Mouse (Mus musculus) liver, embryonic 14.5 days (tissue): ENCODE measurements at regions not wholly inside any gene's neighbourhood (a gene's known extent, or its start where the extent isn't known, plus 50 kb on each side); places are given as distances from the start of the nearest gene placed in this dataset.

ENCODE experiments used
- ATAC-seq: fragments of 200-750 bp; cut with Nextera tagmentation; 2 replicates; pipeline ENCODE4 v1.8.0; 2017; ENCODE audit warnings: moderate number of reproducible peaks, mild to moderate bottlenecking, moderate library complexity; ENCODE audit not compliant: insufficient read depth
- DNase-seq, 3 experiments: peaks; one replicate each; pipeline ENCODE4 v3.0.0-alpha.2; 2012 to 2013; ENCODE audit warnings: low read depth in 3 of 3, low spot score in 3 of 3
- H3K27ac ChIP-seq: fragments of 300-500 bp; sonication (generic); 2 replicates; pipeline ENCODE4 v1.5.1; 2014; ENCODE audit warnings: moderate library complexity, mild to moderate bottlenecking, control low read depth, inconsistent platforms
- H3K27me3 ChIP-seq: fragments of 300-500 bp; sonication (generic); 2 replicates; pipeline ENCODE4 v1.6.1; 2014; ENCODE audit warnings: mild to moderate bottlenecking, low read length, moderate library complexity; ENCODE audit not compliant: control insufficient read depth, insufficient read depth
- H3K36me3 ChIP-seq: fragments of 300-500 bp; sonication (generic); replicated peaks from 2 replicates; pipeline ENCODE4 v1.6.1; 2014; ENCODE audit warnings: low read depth; ENCODE audit not compliant: control insufficient read depth, insufficient read depth
- H3K4me1 ChIP-seq, 2 experiments: fragments of 200-500 bp in 1 of 2; fragments of 300-500 bp in 1 of 2; sonication (generic) in 1 of 2; replicated peaks; 2 replicates each; pipeline ENCODE4 v1.6.1; 2012 to 2014; ENCODE audit warnings: antibody characterized with exemption in 1 of 2, inconsistent platforms in 1 of 2, low read length in 1 of 2; ENCODE audit not compliant: control insufficient read depth in 2 of 2, insufficient read depth in 2 of 2
- H3K4me2 ChIP-seq: fragments of 300-500 bp; sonication (generic); 2 replicates; pipeline ENCODE4 v1.6.1; 2014; ENCODE audit warnings: low read depth, mild to moderate bottlenecking, control low read depth, moderate library complexity
- H3K4me3 ChIP-seq, 2 experiments: fragments of 200-500 bp in 1 of 2; fragments of 300-500 bp in 1 of 2; sonication (generic) in 1 of 2; 2 replicates each; pipeline ENCODE4 v1.5.1; 2012 to 2014; ENCODE audit warnings: low read depth in 2 of 2, low read length in 2 of 2, mild to moderate bottlenecking in 2 of 2, control low read depth in 1 of 2, inconsistent platforms in 1 of 2, moderate library complexity in 1 of 2; ENCODE audit not compliant: insufficient read depth in 1 of 2
- H3K9ac ChIP-seq: fragments of 300-500 bp; sonication (generic); replicated peaks from 2 replicates; pipeline ENCODE4 v1.6.1; 2014; ENCODE audit warnings: mild to moderate bottlenecking, control low read depth, moderate library complexity
- H3K9me3 ChIP-seq: fragments of 300-500 bp; sonication (generic); 2 replicates; pipeline ENCODE4 v1.6.1; 2016; ENCODE audit warnings: low read length, mixed read lengths; ENCODE audit not compliant: control insufficient read depth
- CTCF ChIP-seq: IDR thresholded peaks from 2 replicates; pipeline ENCODE4 v1.5.1; 2016; ENCODE audit warnings: antibody characterized with exemption, low read depth, control low read depth
- EP300 ChIP-seq: IDR thresholded peaks from 2 replicates; pipeline ENCODE4 v1.6.1; 2016; ENCODE audit warnings: antibody characterized with exemption, low read depth
- WGBS: fragments of 180-500 bp; shearing (Covaris S2); extraction: QIAGEN DNeasy Blood & Tissue Kit; methylation state at CpG from one replicate; pipeline ENCODE4 v1.1.7; 2014; ENCODE audit not compliant: insufficient replicate concordance; 5-methylcytosine and 5-hydroxymethylcytosine counted together

DNA sequence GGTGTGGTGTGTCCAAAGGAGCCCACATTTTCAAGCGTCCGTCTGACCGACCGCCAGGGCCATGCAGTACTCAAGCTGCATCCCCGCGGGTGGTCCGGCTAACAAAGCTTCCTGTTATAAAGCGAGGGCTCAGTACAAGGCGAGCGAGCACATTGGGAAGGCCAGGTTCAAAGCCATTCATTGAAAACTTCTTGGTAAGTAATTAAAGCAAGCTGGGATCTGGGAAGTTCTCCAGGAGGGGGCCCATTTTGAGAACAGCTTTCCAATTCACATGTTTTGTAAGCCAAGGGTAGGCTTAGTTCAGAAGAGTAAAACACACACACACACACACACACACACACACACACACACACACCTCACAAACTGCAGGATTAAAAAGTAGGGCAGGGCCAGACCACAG lies 57.3 kb upstream of the Prep start:
- WGBS: 64% methylated on average over 10 of the region's 10 CpGs
- ATAC-seq (no peak), DNase-seq (no peak)
- Histone ChIP-seq H3K4me3 (no peak overlapping the region), H3K27ac (no peak overlapping the region), H3K27me3 (no peaks in the 10 kb centered on the region), H3K4me1 (no peaks in the 10 kb centered on the region), H3K9me3 (no peaks in the 10 kb centered on the region), H3K36me3 (no peaks in the 10 kb centered on the region), H3K9ac (no peak overlapping the region), H3K4me2 (no peak overlapping the region)
- TF ChIP-seq CTCF (no peak), EP300 (no peak)

DNA sequence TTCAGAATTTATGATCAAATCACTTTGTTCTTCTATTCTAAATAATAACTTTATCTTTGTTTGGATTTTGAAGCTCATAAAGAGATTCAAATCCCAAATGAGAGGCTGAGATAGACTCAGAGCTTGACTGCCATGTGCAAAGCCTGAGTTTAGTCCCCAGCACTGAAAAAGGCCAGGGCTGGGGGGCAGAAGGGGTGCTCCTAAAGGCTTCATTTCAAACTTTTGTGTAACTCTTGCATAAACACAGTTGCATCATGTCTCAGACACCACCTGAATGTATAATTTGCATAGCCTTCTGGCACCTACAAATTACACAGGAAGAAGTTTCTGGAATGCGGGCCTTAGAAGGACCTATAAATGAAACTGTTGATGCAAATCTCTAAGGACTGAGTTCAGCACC lies 57.8 kb upstream of the Prep start:
- DNase-seq (no peak), ATAC-seq (no peak)
- WGBS: 79% methylated on average over 1 of the region's 1 CpGs
- no peak overlapping the region for H3K4me3 ChIP-seq
- no peaks in the 10 kb centered on the region; a peak in 1 of 4 replicates for H3K4me1 ChIP-seq
- H3K9ac ChIP-seq: no peak overlapping the region
- H3K36me3 ChIP-seq: no peaks in the 10 kb centered on the region
- H3K27me3 ChIP-seq: no peaks in the 10 kb centered on the region
- no peak overlapping the region for H3K27ac ChIP-seq
- no peaks in the 10 kb centered on the region for H3K9me3 ChIP-seq
- TF ChIP-seq CTCF (no peak), EP300 (no peak)
- no peak overlapping the region for H3K4me2 ChIP-seq

GRCm38 (mm10) chr10:45004037-45004653 lies 62.9 kb upstream of the Prep start:
- H3K9ac ChIP-seq: no peak overlapping the region
- no peak overlapping the region for H3K4me2 ChIP-seq
- DNase-seq (no peak), ATAC-seq (no peak)
- H3K4me1 ChIP-seq: peaks cover 7 to 28% of the 10 kb centered on the region in 2 experiments
- H3K27me3 ChIP-seq: no peaks in the 10 kb centered on the region
- WGBS: 52% methylated on average over 9 of the region's 9 CpGs
- H3K27ac ChIP-seq: no peak overlapping the region
- no peaks in the 10 kb centered on the region for H3K9me3 ChIP-seq
- H3K36me3 ChIP-seq: no peaks in the 10 kb centered on the region
- TF ChIP-seq CTCF: no peak
- no peak for TF ChIP-seq EP300
- no peak overlapping the region for H3K4me3 ChIP-seq

GRCm38 (mm10) chr10:45003344-45003681 lies 63.7 kb upstream of the Prep start:
- TF ChIP-seq EP300: no peak
- no peak for TF ChIP-seq CTCF
- DNase-seq (no peak), ATAC-seq (no peak)
- H3K9me3 ChIP-seq: no peaks in the 10 kb centered on the region
- no peaks in the 10 kb centered on the region for H3K36me3 ChIP-seq
- H3K4me2 ChIP-seq: no peak overlapping the region
- 71% methylated on average over 2 of the region's 2 CpGs for WGBS
- no peak overlapping the region for H3K9ac ChIP-seq
- H3K27ac ChIP-seq: no peak overlapping the region
- H3K4me3 ChIP-seq: no peak overlapping the region
- H3K27me3 ChIP-seq: no peaks in the 10 kb centered on the region
- H3K4me1 ChIP-seq: peaks cover 7 to 28% of the 10 kb centered on the region in 2 experiments

- DNase-seq (no peak), ATAC-seq (no peak)
- no peaks in the 10 kb centered on the region for H3K9me3 ChIP-seq
- H3K27ac ChIP-seq: no peak overlapping the region
- no peaks in the 10 kb centered on the region for H3K36me3 ChIP-seq
- no peak overlapping the region for H3K9ac ChIP-seq
- TF ChIP-seq CTCF: no peak
- no peak for TF ChIP-seq EP300
- H3K27me3 ChIP-seq: no peaks in the 10 kb centered on the region
- H3K4me3 ChIP-seq: no peak overlapping the region
- H3K4me2 ChIP-seq: no peak overlapping the region
- peaks cover 7 to 28% of the 10 kb centered on the region in 2 experiments for H3K4me1 ChIP-seq
- 56% methylated on average over 8 of the region's 8 CpGs for WGBS
Observed at GRCm38 (mm10) chr10:45002637-45003343, 64.2 kb upstream of the Prep start.
